Mouse (Mus musculus) CH12.LX (cell line): ENCODE data around the gene Epha6.

Experiments used
- BHLHE40 ChIP-seq: IDR thresholded peaks from 2 replicates; pipeline ENCODE4 v1.6.1; 2011; ENCODE audit warnings: mild to moderate bottlenecking, low read depth, low read length, improper control_type of control experiment
- CHD2 ChIP-seq: IDR thresholded peaks from 2 replicates; pipeline ENCODE4 v1.6.1; 2011; ENCODE audit warnings: low read length, improper control_type of control experiment
- CTCF ChIP-seq, 2 experiments: IDR thresholded peaks in 1 of 2; conservative IDR thresholded peaks in 1 of 2; 2 replicates each; pipeline ENCODE4 v1.5.1; 2011 to 2012; ENCODE audit warnings: low read depth in 2 of 2, low read length in 2 of 2, improper control_type of control experiment in 1 of 2, inconsistent platforms in 1 of 2, mild to moderate bottlenecking in 1 of 2, moderate library complexity in 1 of 2
- E2F4 ChIP-seq: IDR thresholded peaks from 2 replicates; pipeline ENCODE4 v1.6.1; 2011; ENCODE audit warnings: low read depth, low read length, improper control_type of control experiment; ENCODE audit not compliant: insufficient replicate concordance
- GABPA ChIP-seq: IDR thresholded peaks from 2 replicates; pipeline ENCODE4 v1.6.1; 2012; ENCODE audit warnings: low read depth, low read length, improper control_type of control experiment, inconsistent platforms; ENCODE audit not compliant: insufficient replicate concordance
- KAT2A ChIP-seq: IDR thresholded peaks from 2 replicates; pipeline ENCODE4 v1.6.1; 2012; ENCODE audit warnings: low read length, improper control_type of control experiment, inconsistent platforms; ENCODE audit not compliant: insufficient replicate concordance
- MAFK ChIP-seq: IDR thresholded peaks from 2 replicates; pipeline ENCODE4 v1.6.1; 2011; ENCODE audit warnings: low read length, improper control_type of control experiment; ENCODE audit not compliant: insufficient replicate concordance
- PAX5 ChIP-seq: IDR thresholded peaks from 2 replicates; pipeline ENCODE4 v1.6.1; 2012; ENCODE audit warnings: low read length, inconsistent platforms, mixed read lengths
- POLR2A ChIP-seq: IDR thresholded peaks from 2 replicates; pipeline ENCODE4 v1.6.1; 2011; ENCODE audit warnings: low read depth, mild to moderate bottlenecking, improper control_type of control experiment, low read length
- RAD21 ChIP-seq: IDR thresholded peaks from 2 replicates; pipeline ENCODE4 v1.6.1; 2011; ENCODE audit warnings: low read depth, mild to moderate bottlenecking, low read length, improper control_type of control experiment, moderate library complexity
- TCF12 ChIP-seq: IDR thresholded peaks from 2 replicates; pipeline ENCODE4 v1.6.1; 2014; ENCODE audit warnings: low read depth, mild to moderate bottlenecking, inconsistent platforms, low read length, improper control_type of control experiment
- USF1 ChIP-seq: IDR thresholded peaks from 2 replicates; pipeline ENCODE4 v1.6.1; 2014; ENCODE audit warnings: low read depth, mild to moderate bottlenecking, inconsistent platforms, low read length, improper control_type of control experiment
- ZC3H11A ChIP-seq: IDR thresholded peaks from 2 replicates; pipeline ENCODE4 v1.6.1; 2012; ENCODE audit warnings: low read depth, mild to moderate bottlenecking, inconsistent platforms, low read length, improper control_type of control experiment
- ZKSCAN1 ChIP-seq: IDR thresholded peaks from 2 replicates; pipeline ENCODE4 v1.6.1; 2012; ENCODE audit warnings: low read depth, inconsistent platforms, low read length, improper control_type of control experiment, borderline replicate concordance

DNA sequence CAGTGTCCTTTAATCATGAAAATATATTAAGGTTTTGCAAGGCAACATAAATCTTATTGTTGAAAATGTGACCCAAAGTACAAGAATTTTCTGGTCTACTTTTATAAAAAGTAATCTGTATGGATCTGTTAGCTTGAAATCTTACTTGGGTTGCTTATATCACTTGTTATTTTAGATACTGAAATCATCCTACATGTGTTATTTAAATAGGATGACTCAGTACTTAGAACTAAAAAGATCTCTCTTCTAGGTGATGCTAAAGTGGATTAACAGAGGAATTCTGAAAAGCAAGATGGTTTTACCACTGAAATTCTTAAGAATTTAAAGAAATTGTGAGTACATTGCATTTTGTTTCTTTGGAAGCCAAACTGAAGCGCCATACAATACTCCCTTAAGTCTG is 561.5 kb downstream of the Epha6 start:
- TF ChIP-seq CTCF (conservative IDR thresholded peaks at IDR 0.05 in 1 of 2, IDR thresholded peaks at IDR 0.05 in 1 of 2; ENCODE audit: low read depth in 2 of 2, low read length in 2 of 2) = no peak
- no peak for TF ChIP-seq KAT2A
- no peak for TF ChIP-seq PAX5
- TF ChIP-seq RAD21 = no peak
- no peak for TF ChIP-seq MAFK
- TF ChIP-seq ZC3H11A = no peak
- no peak for TF ChIP-seq USF1
- TF ChIP-seq E2F4 = no peak
- no peak for TF ChIP-seq CHD2
- TF ChIP-seq POLR2A = no peak
- no peak for TF ChIP-seq GABPA
- no peak for TF ChIP-seq ZKSCAN1
- TF ChIP-seq BHLHE40 = no peak
- TF ChIP-seq TCF12 = no peak
